13 mouse cellular contexts compared by ENCODE assay signal in the genomic region with DNA sequence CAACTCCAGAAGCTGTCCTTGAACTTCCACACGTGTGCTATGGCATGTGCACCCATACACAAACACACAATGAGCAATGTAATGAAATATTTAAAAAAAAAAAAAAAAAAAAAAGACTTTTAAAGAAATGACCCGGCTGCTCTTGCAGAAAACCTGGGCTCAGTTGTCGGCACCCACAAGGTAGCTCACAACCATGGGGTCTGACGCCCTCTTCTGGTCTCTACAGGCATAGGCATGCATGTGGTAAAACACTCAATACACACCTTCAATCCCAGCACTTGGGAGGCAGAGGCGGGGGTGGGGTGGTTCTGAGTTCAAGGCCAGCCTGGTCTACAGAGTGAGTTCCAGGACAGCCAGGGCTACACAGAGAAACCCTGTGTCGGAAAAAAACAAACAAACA. TPM values are rescaled to one million over a fixed set of nuclear protein-coding genes. Genes with fewer than 3 reads are reported as not detected.
DNase-seq lines count a peak whose midpoint lies in the region; ATAC-seq and TF ChIP-seq lines count a peak whose summit lies in the region.
"Had no signal": no experiment of that assay in that cellular context is flagged by ENCODE, and none has a peak within 500 bp of the region (broad histone marks: within the 10 kb centered on the region; RNA-seq: fewer than 3 reads in every experiment).

No protein-coding gene starts in this region.

- 85% methylated on average over 6 of the region's 6 CpGs for WGBS in intestine, embryonic 14.5 days
- WGBS in intestine, embryonic 16.5 days, result 78% methylated on average over 6 of the region's 6 CpGs
- 74% methylated on average over 6 of the region's 6 CpGs for WGBS in liver, embryonic 14.5 days (ENCODE audit: insufficient replicate concordance)

- H3K9ac ChIP-seq in intestine, embryonic 14.5 days (ENCODE audit: low read length), result no peak overlapping the region
- H3K9ac ChIP-seq in intestine, embryonic 16.5 days (ENCODE audit: low read depth, low read length), result no peak overlapping the region
- no peak overlapping the region; the same call in 1 of the 2 replicates for H3K9ac ChIP-seq in liver, embryonic 14.5 days (replicated peaks)

- H3K4me3 ChIP-seq in intestine, embryonic 14.5 days (ENCODE audit: low read depth, low read length), result no peak overlapping the region
- no peak overlapping the region for H3K4me3 ChIP-seq in intestine, embryonic 16.5 days (ENCODE audit: low read length)
- peak overlapping the region; percentile 43 for H3K4me3 ChIP-seq in E14TG2a.4 (replicated peaks; ENCODE audit: low read length)
- H3K4me3 ChIP-seq in liver, embryonic 14.5 days (ENCODE audit: insufficient read depth in 1 of 2, low read depth in 2 of 2, low read length in 2 of 2), result peak overlapping the region in 1 of 2 experiments; percentile 73; a peak in 2 of 4 replicates
- H3K4me3 ChIP-seq: midbrain, embryonic 13.5 days; neural tube, embryonic 13.5 days had no signal

- no peaks in the 10 kb centered on the region for H3K27me3 ChIP-seq in intestine, embryonic 14.5 days (replicated peaks; ENCODE audit: control insufficient read depth, insufficient read depth, low read length)
- H3K27me3 ChIP-seq in intestine, embryonic 16.5 days (replicated peaks; ENCODE audit: control insufficient read depth, insufficient read depth, low read length), result no peaks in the 10 kb centered on the region
- no peaks in the 10 kb centered on the region for H3K27me3 ChIP-seq in E14TG2a.4 (ENCODE audit: insufficient read depth, low read length)
- no peaks in the 10 kb centered on the region for H3K27me3 ChIP-seq in liver, embryonic 14.5 days (ENCODE audit: control insufficient read depth, insufficient read depth, low read length)
- H3K27me3 ChIP-seq: midbrain, embryonic 13.5 days; neural tube, embryonic 13.5 days had no signal

- H3K4me2 ChIP-seq in intestine, embryonic 14.5 days (ENCODE audit: low read length), result 0 out of 2 replicates have a peak overlapping the region, but pooled peaks have one; percentile 79
- H3K4me2 ChIP-seq in intestine, embryonic 16.5 days (ENCODE audit: low read depth, low read length), result no peak overlapping the region
- peak overlapping the region; percentile 96 for H3K4me2 ChIP-seq in liver, embryonic 14.5 days (ENCODE audit: low read depth)

- peak; percentile 39 for TF ChIP-seq CTCF in E14TG2a.4 (conservative IDR thresholded peaks at IDR 0.05; ENCODE audit: low read length)
- peak; percentile 55 for TF ChIP-seq CTCF in liver, embryonic 14.5 days (IDR thresholded peaks at IDR 0.05; ENCODE audit: low read depth)

- H3K9me3 ChIP-seq in intestine, embryonic 14.5 days (ENCODE audit: control insufficient read depth, low read length), result no peaks in the 10 kb centered on the region
- no peaks in the 10 kb centered on the region for H3K9me3 ChIP-seq in intestine, embryonic 16.5 days (ENCODE audit: control insufficient read depth, low read length)
- no peaks in the 10 kb centered on the region for H3K9me3 ChIP-seq in E14TG2a.4 (ENCODE audit: low read length)
- no peaks in the 10 kb centered on the region for H3K9me3 ChIP-seq in liver, embryonic 14.5 days (ENCODE audit: control insufficient read depth, low read length)
- H3K9me3 ChIP-seq: midbrain, embryonic 13.5 days; neural tube, embryonic 13.5 days had no signal

- peaks cover 14% of the 10 kb centered on the region for H3K4me1 ChIP-seq in intestine, embryonic 14.5 days (replicated peaks; ENCODE audit: control insufficient read depth, insufficient read depth, low read length)
- peaks cover 17% of the 10 kb centered on the region for H3K4me1 ChIP-seq in intestine, embryonic 16.5 days (ENCODE audit: control insufficient read depth, insufficient read depth, low read length)
- peaks cover 78% of the 10 kb centered on the region for H3K4me1 ChIP-seq in E14TG2a.4 (replicated peaks; ENCODE audit: low read depth, low read length)
- peaks cover 12 to 22% of the 10 kb centered on the region in 2 experiments for H3K4me1 ChIP-seq in liver, embryonic 14.5 days (replicated peaks; ENCODE audit: control insufficient read depth in 2 of 2, insufficient read depth in 2 of 2, low read length in 1 of 2)

- no peak for TF ChIP-seq EP300 in liver, embryonic 14.5 days (IDR thresholded peaks at IDR 0.05; ENCODE audit: low read depth)

- no peak for DNase-seq in intestine, embryonic 14.5 days (ENCODE audit: low spot score)
- DNase-seq in WW6 (ENCODE audit: low read depth, low spot score) (peak; percentile 65), MN1 (ENCODE audit: low spot score) (no peak)
- DNase-seq in liver, embryonic 14.5 days (ENCODE audit: low read depth in 3 of 3, low spot score in 3 of 3), result no peak
- no peak for DNase-seq in left cerebral cortex, adult 11 months (ENCODE audit: low spot score)
- DNase-seq in heart, adult 11 months, result no peak
- DNase-seq: heart, postnatal 14 days; kidney, adult 11 months; kidney, postnatal 4 days had no signal

- H3K27ac ChIP-seq in intestine, embryonic 14.5 days (ENCODE audit: low read depth), result no peak overlapping the region
- no peak overlapping the region for H3K27ac ChIP-seq in intestine, embryonic 16.5 days (ENCODE audit: low read length)
- H3K27ac ChIP-seq in liver, embryonic 14.5 days, result no peak overlapping the region
- H3K27ac ChIP-seq: midbrain, embryonic 13.5 days; neural tube, embryonic 13.5 days had no signal

- no peak for ATAC-seq in intestine, embryonic 14.5 days (replicated peaks; ENCODE audit: low FRiP score, low TSS enrichment, low read depth)
- no peak for ATAC-seq in intestine, embryonic 16.5 days
- ATAC-seq in liver, embryonic 14.5 days (ENCODE audit: insufficient read depth), result no peak
- ATAC-seq: midbrain, embryonic 13.5 days had no signal

- H3K36me3 ChIP-seq in intestine, embryonic 14.5 days (ENCODE audit: control insufficient read depth, insufficient read depth, low read length), result peaks cover 58% of the 10 kb centered on the region
- peaks cover 24% of the 10 kb centered on the region for H3K36me3 ChIP-seq in intestine, embryonic 16.5 days (ENCODE audit: control insufficient read depth, insufficient read depth, low read length)
- peaks cover 64% of the 10 kb centered on the region for H3K36me3 ChIP-seq in E14TG2a.4 (ENCODE audit: insufficient read depth, low read length)
- H3K36me3 ChIP-seq in liver, embryonic 14.5 days (replicated peaks; ENCODE audit: control insufficient read depth, insufficient read depth, low read depth), result peaks cover 64% of the 10 kb centered on the region

RNA-seq across cellular contexts. Expression of a gene that starts 2.6 kb away (rescaled TPM):
- polyA plus RNA-seq in intestine, embryonic 14.5 days (2014; fragmentation: Nextera tagmentation; extraction: Ambion mirVana), result 139 and 152 TPM in 2 replicates
- 90.1 and 101 TPM in 2 replicates for polyA plus RNA-seq in intestine, embryonic 16.5 days (2015; fragmentation: Nextera tagmentation; extraction: Ambion mirVana)
- 99.2 and 113 TPM in 2 replicates for polyA plus RNA-seq in liver, embryonic 14.5 days (2012; rRNA removed)
- polyA plus RNA-seq in liver, embryonic 14.5 days (2014; fragmentation: Nextera tagmentation; extraction: Ambion mirVana), result 142 and 167 TPM in 2 replicates

RNA-seq across cellular contexts. Expression of a gene that starts 6.1 kb away (rescaled TPM):
- polyA plus RNA-seq in intestine, embryonic 14.5 days (2014; fragmentation: Nextera tagmentation; extraction: Ambion mirVana), result 54.0 and 59.6 TPM in 2 replicates
- polyA plus RNA-seq in intestine, embryonic 16.5 days (2015; fragmentation: Nextera tagmentation; extraction: Ambion mirVana), result 73.7 and 77.0 TPM in 2 replicates
- 52.2 and 61.5 TPM in 2 replicates for polyA plus RNA-seq in liver, embryonic 14.5 days (2012; rRNA removed)
- 25.6 and 32.9 TPM in 2 replicates for polyA plus RNA-seq in liver, embryonic 14.5 days (2014; fragmentation: Nextera tagmentation; extraction: Ambion mirVana)

RNA-seq across cellular contexts. Expression of a gene that starts 21.1 kb away (rescaled TPM):
- polyA plus RNA-seq in intestine, embryonic 14.5 days (2014; fragmentation: Nextera tagmentation; extraction: Ambion mirVana), result 68.0 and 71.4 TPM in 2 replicates
- 32.0 and 35.6 TPM in 2 replicates for polyA plus RNA-seq in intestine, embryonic 16.5 days (2015; fragmentation: Nextera tagmentation; extraction: Ambion mirVana)
- 1.9 and 3.1 TPM in 2 replicates for polyA plus RNA-seq in liver, embryonic 14.5 days (2012; rRNA removed)
- polyA plus RNA-seq in liver, embryonic 14.5 days (2014; fragmentation: Nextera tagmentation; extraction: Ambion mirVana), result 0.59 and 1.2 TPM in 2 replicates

RNA-seq across cellular contexts. Expression of a gene that starts 54.2 kb away (rescaled TPM):
- polyA plus RNA-seq in intestine, embryonic 14.5 days (2014; fragmentation: Nextera tagmentation; extraction: Ambion mirVana), result 21.8 and 23.0 TPM in 2 replicates
- 26.6 and 29.2 TPM in 2 replicates for polyA plus RNA-seq in intestine, embryonic 16.5 days (2015; fragmentation: Nextera tagmentation; extraction: Ambion mirVana)
- 43.1 and 47.5 TPM in 2 replicates for polyA plus RNA-seq in liver, embryonic 14.5 days (2012; rRNA removed)
- 39.0 and 44.9 TPM in 2 replicates for polyA plus RNA-seq in liver, embryonic 14.5 days (2014; fragmentation: Nextera tagmentation; extraction: Ambion mirVana)
